Mouse (Mus musculus) forebrain, embryonic 16.5 days (tissue): ENCODE measurements around the gene Zfp280b. TPM values are rescaled to one million over a fixed set of nuclear protein-coding genes. Genes with fewer than 3 reads are reported as not detected.

Experiments
- ATAC-seq: fragments of 200-750 bp; cut with Nextera tagmentation; 2 replicates; pipeline ENCODE4 v1.8.0; 2017; ENCODE audit warnings: mild to moderate bottlenecking, moderate library complexity
- H3K27ac ChIP-seq: fragments of 300-500 bp; sonication (generic); 2 replicates; pipeline ENCODE4 v1.5.1; 2014; ENCODE audit warnings: low read length, control low read depth
- H3K27me3 ChIP-seq: fragments of 300-500 bp; sonication (generic); replicated peaks from 2 replicates; pipeline ENCODE4 v1.6.1; 2014; ENCODE audit warnings: low read length; ENCODE audit not compliant: control insufficient read depth, insufficient read depth
- H3K36me3 ChIP-seq: fragments of 300-500 bp; sonication (generic); 2 replicates; pipeline ENCODE4 v1.6.1; 2014; ENCODE audit not compliant: control insufficient read depth, insufficient read depth
- H3K4me1 ChIP-seq: fragments of 300-500 bp; sonication (generic); replicated peaks from 2 replicates; pipeline ENCODE4 v1.6.1; 2014; ENCODE audit warnings: low read length; ENCODE audit not compliant: control insufficient read depth, insufficient read depth
- H3K4me2 ChIP-seq: fragments of 300-500 bp; sonication (generic); 2 replicates; pipeline ENCODE4 v1.6.1; 2014; ENCODE audit warnings: mild to moderate bottlenecking, low read length, control low read depth
- H3K4me3 ChIP-seq: fragments of 300-500 bp; sonication (generic); replicated peaks from 2 replicates; pipeline ENCODE4 v1.5.1; 2014; ENCODE audit warnings: mild to moderate bottlenecking, low read length, control low read depth
- H3K9ac ChIP-seq: fragments of 300-500 bp; sonication (generic); replicated peaks from 2 replicates; pipeline ENCODE4 v1.6.1; 2014; ENCODE audit warnings: low read depth, low read length, control low read depth
- H3K9me3 ChIP-seq: fragments of 300-500 bp; sonication (generic); 2 replicates; pipeline ENCODE4 v1.6.1; 2016; ENCODE audit warnings: low read length; ENCODE audit not compliant: control insufficient read depth
- WGBS: fragments of 180-500 bp; shearing (Covaris S2); extraction: QIAGEN DNeasy Blood & Tissue Kit; methylation state at CpG from one replicate; pipeline ENCODE4 v1.1.7; 2014; 5-methylcytosine and 5-hydroxymethylcytosine counted together
- polyA plus RNA-seq: library from polyadenylated mRNA; unstranded; fragments of >200 nt; fragmentation: Nextera tagmentation; extraction: Ambion mirVana; gene quantifications from 2 replicates; pipeline ENCODE4 v1.2.1, GENCODE M21; 2015

The Zfp280b gene
- polyA plus RNA-seq, 1 experiment from 2014 or later = 12.1 TPM

DNA sequence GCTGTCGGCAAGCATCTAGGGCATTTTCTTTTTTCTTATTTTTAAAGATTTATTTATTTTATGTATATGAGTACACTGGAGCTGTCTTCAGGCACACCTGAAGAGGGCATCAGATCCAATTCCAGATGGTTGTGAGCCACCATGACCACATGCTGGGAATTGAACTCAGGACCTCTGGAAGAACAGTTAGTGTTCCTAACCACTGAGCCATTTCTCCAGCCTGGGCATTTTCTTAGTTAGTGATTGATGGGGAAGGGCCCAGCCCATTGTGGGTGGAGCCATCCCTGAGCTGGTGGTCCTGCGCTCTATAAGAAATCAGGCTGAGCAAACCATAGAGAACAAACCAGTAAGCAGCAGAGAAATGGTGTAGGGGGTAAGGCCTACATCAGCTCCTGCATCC, 29.2 kb upstream of the Zfp280b start:
- no peak overlapping the region for H3K9ac ChIP-seq
- no peaks in the 10 kb centered on the region for H3K27me3 ChIP-seq
- H3K4me3 ChIP-seq = no peak overlapping the region
- peaks cover 9% of the 10 kb centered on the region for H3K4me1 ChIP-seq
- H3K36me3 ChIP-seq = no peaks in the 10 kb centered on the region
- H3K4me2 ChIP-seq = no peak overlapping the region
- ATAC-seq = no peak
- WGBS = 93% methylated on average over 2 of the region's 2 CpGs
- H3K9me3 ChIP-seq = no peaks in the 10 kb centered on the region
- no peak overlapping the region for H3K27ac ChIP-seq

DNA sequence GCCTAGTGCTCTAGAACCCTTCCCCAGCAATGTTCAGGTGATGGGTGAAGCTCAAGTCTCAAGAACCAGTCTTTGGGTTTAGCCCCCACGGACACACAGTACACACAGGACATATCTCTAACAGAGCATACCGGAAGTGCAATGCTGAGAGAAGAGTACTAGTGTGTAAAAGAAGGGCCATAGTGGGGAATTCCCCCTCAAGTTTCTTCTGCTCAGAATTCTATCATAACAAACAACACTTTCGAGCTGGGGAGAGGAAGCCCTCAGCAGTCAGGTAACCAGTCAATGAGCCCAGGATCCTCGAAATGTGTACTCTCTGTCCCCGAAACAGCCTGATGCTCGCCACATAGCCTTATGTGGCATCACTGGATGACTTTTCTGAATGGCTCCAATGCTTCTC, 26.1 kb upstream of the Zfp280b start:
- H3K9me3 ChIP-seq = no peaks in the 10 kb centered on the region
- no peak overlapping the region for H3K27ac ChIP-seq
- no peaks in the 10 kb centered on the region for H3K36me3 ChIP-seq
- no peaks in the 10 kb centered on the region for H3K27me3 ChIP-seq
- H3K4me2 ChIP-seq = no peak overlapping the region
- ATAC-seq = no peak
- peaks cover 9% of the 10 kb centered on the region for H3K4me1 ChIP-seq
- no peak overlapping the region for H3K9ac ChIP-seq
- no peak overlapping the region for H3K4me3 ChIP-seq
- 89% methylated on average over 6 of the region's 6 CpGs for WGBS

DNA sequence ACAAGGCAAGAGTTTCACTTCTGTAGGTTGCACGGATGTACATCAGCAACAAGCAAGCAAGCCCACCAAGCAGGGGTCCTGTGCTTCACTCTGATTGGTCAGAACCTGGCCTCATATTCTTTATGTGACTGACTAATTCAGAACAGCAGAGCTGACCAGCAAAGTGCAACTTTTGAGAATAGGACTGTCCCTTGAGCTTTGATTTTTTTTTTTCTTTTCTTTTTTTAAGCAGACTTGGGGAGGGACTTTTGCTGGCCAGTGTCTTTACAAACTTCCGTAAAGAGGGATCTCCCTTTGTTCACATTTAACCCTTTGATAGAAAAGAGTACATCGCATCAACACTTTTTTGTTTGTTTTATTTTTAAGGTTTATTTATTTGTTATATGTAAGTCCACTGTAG, 22.6 kb upstream of the Zfp280b start:
- H3K4me3 ChIP-seq = no peak overlapping the region
- no peaks in the 10 kb centered on the region for H3K36me3 ChIP-seq
- no peak overlapping the region for H3K9ac ChIP-seq
- 77% methylated on average over 3 of the region's 3 CpGs for WGBS
- no peaks in the 10 kb centered on the region for H3K4me1 ChIP-seq
- H3K27ac ChIP-seq = no peak overlapping the region
- no peak for ATAC-seq
- no peaks in the 10 kb centered on the region for H3K9me3 ChIP-seq
- no peaks in the 10 kb centered on the region for H3K27me3 ChIP-seq
- no peak overlapping the region for H3K4me2 ChIP-seq

DNA sequence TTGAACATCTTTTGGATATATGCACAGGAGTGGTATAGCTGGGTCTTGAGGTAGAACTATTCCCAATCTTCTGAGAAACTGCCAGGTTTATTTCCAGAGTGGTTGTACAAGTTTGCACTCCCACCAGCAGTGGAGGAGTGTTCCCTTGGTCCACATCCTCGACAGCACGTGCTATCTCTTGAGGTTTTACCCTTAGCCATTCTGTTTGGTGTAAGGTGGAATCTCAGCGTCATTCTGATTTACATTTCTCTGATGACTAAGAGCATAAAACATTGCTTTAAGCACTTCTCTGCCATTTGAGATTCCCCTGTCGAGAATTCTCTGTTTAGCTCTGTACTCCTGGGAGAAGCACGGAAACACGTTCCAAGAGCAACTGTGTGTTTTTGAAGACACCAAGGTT, 19.5 kb upstream of the Zfp280b start:
- no peak overlapping the region for H3K4me3 ChIP-seq
- no peak overlapping the region for H3K4me2 ChIP-seq
- no peaks in the 10 kb centered on the region for H3K9me3 ChIP-seq
- no peak overlapping the region for H3K9ac ChIP-seq
- H3K27ac ChIP-seq = no peak overlapping the region
- no peaks in the 10 kb centered on the region for H3K27me3 ChIP-seq
- H3K36me3 ChIP-seq = no peaks in the 10 kb centered on the region
- no peak for ATAC-seq
- 71% methylated on average over 6 of the region's 6 CpGs for WGBS
- H3K4me1 ChIP-seq = no peaks in the 10 kb centered on the region

DNA sequence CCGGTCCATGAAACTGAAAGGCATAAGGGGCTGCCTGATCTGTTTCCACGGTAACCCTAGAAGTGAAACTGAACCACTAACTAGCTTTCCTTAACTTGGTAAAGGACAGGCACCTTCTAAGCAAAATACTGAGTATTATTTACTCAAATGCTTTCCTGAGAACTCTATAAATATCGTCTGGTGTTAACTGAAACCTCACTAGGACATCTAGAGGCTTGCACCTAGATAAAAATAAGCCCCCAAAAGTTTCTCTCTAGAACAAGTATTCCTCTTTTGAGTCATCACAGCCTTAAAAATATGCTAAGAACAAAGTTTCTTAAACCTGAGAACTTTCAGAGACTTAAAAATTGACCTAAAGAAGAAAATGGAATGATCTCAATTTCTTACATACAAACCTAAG, 15.6 kb upstream of the Zfp280b start:
- ATAC-seq = no peak
- no peak overlapping the region for H3K9ac ChIP-seq
- WGBS = 87% methylated on average over 3 of the region's 3 CpGs

DNA sequence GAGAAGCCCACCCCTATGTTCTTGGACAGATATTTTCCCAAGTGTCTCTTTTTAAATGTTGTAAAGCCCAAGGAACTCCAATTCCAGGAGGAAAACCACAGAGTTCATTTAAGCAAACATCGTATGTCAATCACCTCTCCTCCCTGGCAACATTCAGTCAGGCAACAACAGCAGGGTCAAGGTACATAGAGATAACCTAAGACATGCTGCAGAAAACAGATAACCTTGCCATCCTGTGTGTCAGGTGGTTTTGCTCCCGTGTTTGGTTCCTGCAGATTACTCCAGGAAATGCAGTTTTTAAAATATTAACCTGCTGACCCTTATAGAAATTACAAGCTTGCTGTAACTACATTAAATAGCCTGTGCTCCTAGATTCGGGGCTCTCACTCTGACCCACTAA, 10.7 kb upstream of the Zfp280b start:
- Histone ChIP-seq H3K4me2 (no peak overlapping the region), H3K4me1 (no peaks in the 10 kb centered on the region), H3K9ac (no peak overlapping the region), H3K36me3 (no peaks in the 10 kb centered on the region), H3K27ac (no peak overlapping the region), H3K4me3 (no peak overlapping the region), H3K9me3 (no peaks in the 10 kb centered on the region), H3K27me3 (no peaks in the 10 kb centered on the region)
- 83% methylated on average over 3 of the region's 3 CpGs for WGBS
- ATAC-seq = no peak

More for the DNA sequence above, 15.6 kb upstream of the Zfp280b start:
- H3K4me3 ChIP-seq = no peak overlapping the region
- H3K27ac ChIP-seq = no peak overlapping the region
- no peak overlapping the region for H3K4me2 ChIP-seq
- H3K27me3 ChIP-seq = no peaks in the 10 kb centered on the region
- H3K4me1 ChIP-seq = no peaks in the 10 kb centered on the region
- H3K36me3 ChIP-seq = no peaks in the 10 kb centered on the region
- no peaks in the 10 kb centered on the region for H3K9me3 ChIP-seq

DNA sequence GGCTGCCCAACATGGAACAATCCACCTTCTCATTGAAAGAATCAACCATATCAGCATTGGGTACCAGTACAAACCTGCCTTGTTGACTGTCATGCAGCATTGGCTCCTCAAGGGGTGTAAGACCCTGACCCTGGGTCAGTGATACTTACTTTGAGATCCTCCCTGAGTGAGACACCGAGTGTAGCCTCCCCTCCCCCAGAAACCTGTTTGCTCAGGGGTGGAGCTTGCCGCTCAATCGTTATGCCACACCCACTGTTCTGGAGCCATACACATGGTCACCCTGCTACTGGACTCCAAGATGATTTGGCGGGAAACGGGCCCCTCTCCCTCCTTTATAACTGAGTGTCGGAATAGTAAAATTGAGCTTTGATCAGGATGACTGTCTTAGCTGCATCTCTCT, 8.5 kb upstream of the Zfp280b start:
- Histone ChIP-seq H3K4me2 (no peak overlapping the region), H3K4me3 (no peak overlapping the region), H3K9me3 (no peaks in the 10 kb centered on the region), H3K36me3 (no peaks in the 10 kb centered on the region), H3K4me1 (no peaks in the 10 kb centered on the region), H3K9ac (no peak overlapping the region), H3K27me3 (no peaks in the 10 kb centered on the region), H3K27ac (no peak overlapping the region)
- 92% methylated on average over 6 of the region's 6 CpGs for WGBS
- ATAC-seq = no peak

DNA sequence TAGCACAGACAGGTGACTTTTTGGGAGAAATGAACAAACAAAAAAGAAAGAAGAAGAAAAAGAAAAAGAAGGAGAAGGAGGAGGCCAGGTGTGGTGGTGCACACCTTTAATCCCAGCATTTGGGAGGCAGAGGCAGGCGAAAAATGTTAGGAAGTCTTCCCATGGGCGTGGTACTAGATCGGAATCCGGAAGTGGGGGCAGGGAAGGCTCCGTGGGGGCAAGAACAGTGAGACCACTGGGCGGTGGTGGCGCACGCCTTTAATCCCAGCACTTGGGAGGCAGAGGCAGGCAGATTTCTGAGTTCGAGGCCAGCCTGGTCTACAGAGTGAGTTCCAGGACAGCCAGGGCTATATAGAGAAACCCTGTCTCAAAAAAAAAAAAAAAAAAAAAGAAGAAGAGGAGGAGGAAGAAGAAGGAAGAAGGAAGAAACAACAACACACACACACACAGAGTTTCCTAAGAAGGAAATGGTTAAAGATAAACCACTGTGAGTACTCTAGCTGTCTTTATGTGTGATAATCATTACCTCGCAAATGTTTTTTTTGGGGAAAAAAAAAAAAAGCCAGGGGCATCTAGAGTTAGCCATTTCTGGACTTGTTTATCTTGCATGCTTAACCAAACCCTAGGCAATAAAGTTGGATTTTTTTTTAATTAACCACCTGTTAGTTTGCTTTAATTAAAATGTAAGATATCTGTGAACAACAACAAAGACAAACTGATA, 6.8 kb upstream of the Zfp280b start:
- Histone ChIP-seq H3K27me3 (no peaks in the 10 kb centered on the region), H3K27ac (no peak overlapping the region), H3K4me3 (no peak overlapping the region), H3K4me2 (no peak overlapping the region), H3K4me1 (no peaks in the 10 kb centered on the region), H3K36me3 (no peaks in the 10 kb centered on the region), H3K9ac (no peak overlapping the region), H3K9me3 (no peaks in the 10 kb centered on the region)
- WGBS = 93% methylated on average over 10 of the region's 10 CpGs
- ATAC-seq = no peak

DNA sequence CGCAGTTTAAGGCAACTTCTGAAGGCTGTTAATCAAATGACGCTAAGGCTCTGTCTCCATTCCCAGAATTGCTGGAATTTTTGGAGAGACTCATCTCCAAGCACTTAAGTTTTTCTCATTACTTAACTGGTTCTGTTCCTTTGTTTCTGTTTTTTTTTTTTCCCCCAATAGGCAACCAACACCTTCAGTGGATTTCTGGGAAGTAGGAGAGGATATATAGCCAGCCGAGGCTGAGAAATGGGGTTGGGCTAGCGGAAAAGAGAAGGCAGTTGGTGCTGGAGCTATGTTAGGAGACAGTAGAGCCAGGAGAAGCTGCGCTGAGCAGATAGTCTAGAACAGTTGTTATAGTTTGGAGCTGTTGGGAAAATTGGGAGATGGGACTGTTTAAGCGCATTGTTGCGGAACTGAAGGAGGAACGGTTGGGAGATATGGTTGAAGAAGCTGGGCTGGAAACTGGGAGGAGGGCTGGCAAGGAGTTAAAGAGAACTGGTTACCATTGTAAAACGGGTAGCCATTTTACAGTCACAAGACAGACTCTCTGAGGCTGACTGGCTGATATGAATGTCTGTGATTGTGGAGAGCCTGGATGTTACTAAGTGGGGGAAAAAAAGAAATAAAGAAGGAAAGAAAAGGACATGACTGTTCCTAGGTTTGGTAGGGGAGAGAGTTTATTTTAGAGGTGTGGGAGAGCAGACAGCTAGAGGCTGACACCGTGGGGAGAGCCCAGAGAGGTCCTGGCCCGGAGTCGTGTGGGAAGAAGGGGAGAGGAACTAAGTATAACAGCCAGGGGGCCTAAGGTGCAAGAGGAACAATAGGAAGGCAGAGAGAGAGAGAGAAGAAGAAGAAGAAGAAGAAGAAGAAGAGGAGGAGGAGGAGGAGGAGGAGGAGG, 5.1 kb upstream of the Zfp280b start:
- no peak overlapping the region for H3K4me3 ChIP-seq
- no peak overlapping the region for H3K4me2 ChIP-seq
- H3K36me3 ChIP-seq = no peaks in the 10 kb centered on the region
- H3K27me3 ChIP-seq = no peaks in the 10 kb centered on the region
- no peak overlapping the region for H3K9ac ChIP-seq
- ATAC-seq = no peak
- 0 out of 2 replicates have a peak, but pooled peaks cover 4% of the 10 kb centered on the region for H3K4me1 ChIP-seq
- H3K27ac ChIP-seq = no peak overlapping the region
- H3K9me3 ChIP-seq = no peaks in the 10 kb centered on the region
- 70% methylated on average over 11 of the region's 12 CpGs for WGBS
